Mouse (Mus musculus): ENCODE results near the gene Anxa4. TPM values are rescaled to one million over a fixed set of nuclear protein-coding genes. Genes with fewer than 3 reads are reported as not detected.
A peak's percentile ranks its signal among the peaks of the same experiment; 100 is the strongest.

Anxa4 gene
- polyA plus RNA-seq, 1 experiment from 2014 or later, result 6.3 TPM

DNA sequence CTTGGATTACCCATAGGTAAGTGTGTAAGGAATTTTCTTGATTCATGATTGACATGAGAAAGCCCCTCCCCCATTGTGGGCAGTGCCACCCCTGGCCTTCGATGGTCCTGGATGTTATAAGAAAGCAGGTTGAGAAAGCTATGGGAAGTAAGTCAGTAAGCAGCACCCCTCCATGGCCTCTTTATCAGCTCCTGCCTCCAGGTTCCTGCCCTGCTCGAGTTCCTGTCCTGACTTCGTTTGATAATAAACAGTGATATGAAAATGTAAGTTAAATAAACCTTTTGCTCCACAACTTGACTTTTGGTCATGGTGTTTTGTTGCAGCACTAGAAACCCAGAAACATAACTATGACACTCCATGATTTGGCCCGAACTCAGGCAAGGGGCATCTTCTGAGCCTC, 43.6 kb downstream of the Anxa4 start:
- Histone ChIP-seq H3K27ac (ENCODE audit: low read depth, low read length) (no peak overlapping the region), H3K36me3 (ENCODE audit: control insufficient read depth, insufficient read depth, low read length) (no peaks in the 10 kb centered on the region), H3K4me3 (ENCODE audit: low read length) (no peak overlapping the region), H3K9ac (ENCODE audit: low read depth, low read length) (no peak overlapping the region), H3K27me3 (replicated peaks; ENCODE audit: control insufficient read depth, insufficient read depth, low read length) (no peaks in the 10 kb centered on the region), H3K9me3 (ENCODE audit: control insufficient read depth, low read length) (no peaks in the 10 kb centered on the region), H3K4me1 (ENCODE audit: control insufficient read depth, insufficient read depth, low read depth, low read length) (no peaks in the 10 kb centered on the region), H3K4me2 (ENCODE audit: low read length) (no peak overlapping the region)
- ATAC-seq, result no peak
- 82% methylated on average over 4 of the region's 4 CpGs for WGBS

DNA sequence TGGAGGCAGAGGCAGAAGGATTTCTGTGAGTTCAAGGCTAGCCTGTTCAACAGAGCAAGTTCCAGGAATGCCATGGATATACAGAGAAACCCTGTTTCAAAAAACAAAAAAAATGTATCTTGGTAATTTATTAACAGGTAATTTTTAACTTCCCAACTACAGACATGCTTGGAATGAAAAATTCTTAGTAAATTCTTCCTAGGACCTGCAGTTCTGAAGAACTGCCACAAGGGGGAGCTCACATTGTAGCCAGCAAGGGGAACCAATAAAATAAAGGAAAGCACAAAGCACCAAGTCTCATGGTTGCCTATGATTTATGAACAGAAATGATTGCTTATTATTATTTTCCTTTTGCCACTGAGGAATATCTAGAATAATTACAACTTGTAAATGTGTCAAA, 46.2 kb downstream of the Anxa4 start:
- no peak overlapping the region for H3K9ac ChIP-seq (ENCODE audit: low read depth, low read length)
- no peak overlapping the region for H3K4me2 ChIP-seq (ENCODE audit: low read length)
- no peaks in the 10 kb centered on the region for H3K36me3 ChIP-seq (ENCODE audit: control insufficient read depth, insufficient read depth, low read length)
- H3K27ac ChIP-seq (ENCODE audit: low read depth, low read length), result no peak overlapping the region
- H3K4me3 ChIP-seq (ENCODE audit: low read length), result no peak overlapping the region
- no peaks in the 10 kb centered on the region for H3K9me3 ChIP-seq (ENCODE audit: control insufficient read depth, low read length)
- no peak for ATAC-seq
- no peaks in the 10 kb centered on the region for H3K4me1 ChIP-seq (ENCODE audit: control insufficient read depth, insufficient read depth, low read depth, low read length)
- no peaks in the 10 kb centered on the region for H3K27me3 ChIP-seq (replicated peaks; ENCODE audit: control insufficient read depth, insufficient read depth, low read length)

DNA sequence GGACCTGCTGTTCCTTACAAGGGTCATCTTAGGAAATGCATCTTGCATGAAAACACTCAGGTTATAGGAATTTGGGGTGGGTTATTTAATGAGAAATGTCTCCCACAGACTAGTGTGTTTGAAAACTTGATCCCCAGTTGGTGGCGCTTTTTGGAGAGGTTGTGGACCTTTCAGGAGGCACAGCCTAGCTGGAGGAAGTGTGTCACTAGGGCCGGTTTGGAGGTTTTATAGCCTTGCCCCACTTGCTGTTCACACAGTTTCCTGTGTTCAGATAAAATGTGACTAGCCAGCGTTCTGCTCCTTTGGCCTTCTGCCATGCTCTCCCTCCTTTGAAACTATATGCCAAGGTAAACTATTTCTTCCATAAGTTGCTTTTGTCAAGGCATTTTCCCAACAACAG, 52.7 kb downstream of the Anxa4 start:
- H3K4me3 ChIP-seq (ENCODE audit: low read length), result no peak overlapping the region
- no peak overlapping the region for H3K9ac ChIP-seq (ENCODE audit: low read depth, low read length)
- no peaks in the 10 kb centered on the region for H3K9me3 ChIP-seq (ENCODE audit: control insufficient read depth, low read length)
- no peak overlapping the region for H3K27ac ChIP-seq (ENCODE audit: low read depth, low read length)
- no peaks in the 10 kb centered on the region for H3K4me1 ChIP-seq (ENCODE audit: control insufficient read depth, insufficient read depth, low read depth, low read length)
- H3K36me3 ChIP-seq (ENCODE audit: control insufficient read depth, insufficient read depth, low read length), result no peaks in the 10 kb centered on the region
- ATAC-seq, result no peak
- WGBS, result 27% methylated on average over 3 of the region's 3 CpGs
- H3K4me2 ChIP-seq (ENCODE audit: low read length), result no peak overlapping the region
- H3K27me3 ChIP-seq (replicated peaks; ENCODE audit: control insufficient read depth, insufficient read depth, low read length), result no peaks in the 10 kb centered on the region

- H3K9me3 ChIP-seq (ENCODE audit: control insufficient read depth, low read length), result no peaks in the 10 kb centered on the region
- no peaks in the 10 kb centered on the region for H3K27me3 ChIP-seq (replicated peaks; ENCODE audit: control insufficient read depth, insufficient read depth, low read length)
- peaks cover 8% of the 10 kb centered on the region for H3K4me1 ChIP-seq (ENCODE audit: control insufficient read depth, insufficient read depth, low read depth, low read length)
- WGBS, result 88% methylated on average over 6 of the region's 6 CpGs
- H3K4me2 ChIP-seq (ENCODE audit: low read length), result no peak overlapping the region
- no peak overlapping the region for H3K27ac ChIP-seq (ENCODE audit: low read depth, low read length)
- H3K4me3 ChIP-seq (ENCODE audit: low read length), result no peak overlapping the region
- H3K36me3 ChIP-seq (ENCODE audit: control insufficient read depth, insufficient read depth, low read length), result no peaks in the 10 kb centered on the region
- ATAC-seq, result no peak
- H3K9ac ChIP-seq (ENCODE audit: low read depth, low read length), result no peak overlapping the region
These were observed 56.6 kb downstream of the Anxa4 start for GRCm38 (mm10) chr6:86736830-86737229.

GRCm38 (mm10) chr6:86736313-86736712, 57.1 kb downstream of the Anxa4 start:
- H3K4me1 ChIP-seq (ENCODE audit: control insufficient read depth, insufficient read depth, low read depth, low read length), result peaks cover 11% of the 10 kb centered on the region

DNA sequence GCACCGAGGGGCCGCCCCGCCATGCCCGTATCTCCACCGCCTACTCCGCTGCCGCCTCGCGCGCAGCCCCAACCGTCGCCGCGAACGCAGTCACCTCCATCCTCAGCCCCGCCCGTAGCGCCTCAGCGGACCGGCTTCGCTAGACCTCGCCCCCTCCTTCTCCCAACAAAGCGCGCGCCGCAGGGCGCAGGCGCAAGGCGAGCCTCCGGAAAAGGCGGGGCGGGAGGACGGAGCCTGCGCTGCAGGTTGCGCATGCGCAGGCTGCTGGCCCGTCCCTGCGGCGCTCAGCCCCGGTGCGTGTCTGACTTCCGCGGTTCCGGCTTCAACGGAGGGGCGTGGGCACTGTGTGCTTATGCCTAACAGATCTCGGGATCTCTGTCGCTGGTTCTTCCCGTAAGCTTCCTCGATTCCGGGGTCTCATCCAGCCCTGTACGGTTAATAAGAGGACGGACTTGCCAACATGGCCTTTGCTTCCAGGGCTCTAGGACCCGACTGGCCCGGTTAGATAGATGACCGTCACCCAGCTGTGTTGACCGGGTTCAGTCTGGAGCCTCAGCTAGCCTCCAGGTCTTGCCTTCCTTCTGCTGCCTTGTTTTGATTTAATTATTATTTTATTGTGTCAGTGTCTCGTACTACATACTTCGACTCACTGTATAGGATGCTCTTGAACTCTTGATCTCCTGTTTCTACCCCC, 60.1 kb downstream of the Anxa4 start, which contains the start of gene Gmcl1:
Gene Gmcl1, minus strand, starts transcription at position 201 of the 694 bp plus-strand sequence.
- Histone ChIP-seq H3K27me3 (replicated peaks; ENCODE audit: control insufficient read depth, insufficient read depth, low read length) (no peaks in the 10 kb centered on the region), H3K9ac (ENCODE audit: low read depth, low read length) (peak within 1 kb of the TSS; percentile 94), H3K9me3 (ENCODE audit: control insufficient read depth, low read length) (no peaks in the 10 kb centered on the region), H3K36me3 (ENCODE audit: control insufficient read depth, insufficient read depth, low read length) (no peaks in the 10 kb centered on the region), H3K4me2 (ENCODE audit: low read length) (peak within 1 kb of the TSS; percentile 80), H3K4me3 (ENCODE audit: low read length) (peak within 1 kb of the TSS; percentile 88), H3K27ac (ENCODE audit: low read depth, low read length) (peak within 1 kb of the TSS; percentile 95), H3K4me1 (ENCODE audit: control insufficient read depth, insufficient read depth, low read depth, low read length) (peaks cover 22% of the 10 kb centered on the region)
- WGBS, result under 1% methylated on average over 55 of the region's 59 CpGs
- ATAC-seq, result peak; percentile 95

More at GRCm38 (mm10) chr6:86736313-86736712, 57.1 kb downstream of the Anxa4 start:
- Histone ChIP-seq H3K4me2 (ENCODE audit: low read length) (no peak overlapping the region), H3K27ac (ENCODE audit: low read depth, low read length) (no peak overlapping the region), H3K36me3 (ENCODE audit: control insufficient read depth, insufficient read depth, low read length) (no peaks in the 10 kb centered on the region), H3K9me3 (ENCODE audit: control insufficient read depth, low read length) (no peaks in the 10 kb centered on the region), H3K4me3 (ENCODE audit: low read length) (no peak overlapping the region), H3K9ac (ENCODE audit: low read depth, low read length) (no peak overlapping the region), H3K27me3 (replicated peaks; ENCODE audit: control insufficient read depth, insufficient read depth, low read length) (no peaks in the 10 kb centered on the region)
- WGBS, result 92% methylated on average over 4 of the region's 4 CpGs
- ATAC-seq, result no peak

- H3K27me3 ChIP-seq (replicated peaks; ENCODE audit: control insufficient read depth, insufficient read depth, low read length), result no peaks in the 10 kb centered on the region
- H3K4me1 ChIP-seq (ENCODE audit: control insufficient read depth, insufficient read depth, low read depth, low read length), result peaks cover 22% of the 10 kb centered on the region
- H3K4me2 ChIP-seq (ENCODE audit: low read length), result peak overlapping the region; percentile 80
- WGBS, result under 1% methylated on average over 54 of the region's 62 CpGs
- H3K9me3 ChIP-seq (ENCODE audit: control insufficient read depth, low read length), result no peaks in the 10 kb centered on the region
- peak overlapping the region; percentile 88 for H3K4me3 ChIP-seq (ENCODE audit: low read length)
- H3K36me3 ChIP-seq (ENCODE audit: control insufficient read depth, insufficient read depth, low read length), result no peaks in the 10 kb centered on the region
- ATAC-seq, result peak; percentile 80
- peak overlapping the region; percentile 94 for H3K9ac ChIP-seq (ENCODE audit: low read depth, low read length)
- peak overlapping the region; percentile 95 for H3K27ac ChIP-seq (ENCODE audit: low read depth, low read length)
These were observed 60.9 kb downstream of the Anxa4 start for GRCm38 (mm10) chr6:86732276-86733173.

- no peak overlapping the region for H3K4me3 ChIP-seq (ENCODE audit: low read length)
- H3K4me2 ChIP-seq (ENCODE audit: low read length), result no peak overlapping the region
- WGBS, result 87% methylated on average over 5 of the region's 5 CpGs
- H3K36me3 ChIP-seq (ENCODE audit: control insufficient read depth, insufficient read depth, low read length), result no peaks in the 10 kb centered on the region
- no peak overlapping the region for H3K27ac ChIP-seq (ENCODE audit: low read depth, low read length)
- H3K9ac ChIP-seq (ENCODE audit: low read depth, low read length), result no peak overlapping the region
- H3K9me3 ChIP-seq (ENCODE audit: control insufficient read depth, low read length), result no peaks in the 10 kb centered on the region
- H3K27me3 ChIP-seq (replicated peaks; ENCODE audit: control insufficient read depth, insufficient read depth, low read length), result no peaks in the 10 kb centered on the region
- no peak for ATAC-seq
- H3K4me1 ChIP-seq (ENCODE audit: control insufficient read depth, insufficient read depth, low read depth, low read length), result peaks cover 15% of the 10 kb centered on the region
These were observed 64.7 kb downstream of the Anxa4 start for GRCm38 (mm10) chr6:86728711-86729110.

DNA sequence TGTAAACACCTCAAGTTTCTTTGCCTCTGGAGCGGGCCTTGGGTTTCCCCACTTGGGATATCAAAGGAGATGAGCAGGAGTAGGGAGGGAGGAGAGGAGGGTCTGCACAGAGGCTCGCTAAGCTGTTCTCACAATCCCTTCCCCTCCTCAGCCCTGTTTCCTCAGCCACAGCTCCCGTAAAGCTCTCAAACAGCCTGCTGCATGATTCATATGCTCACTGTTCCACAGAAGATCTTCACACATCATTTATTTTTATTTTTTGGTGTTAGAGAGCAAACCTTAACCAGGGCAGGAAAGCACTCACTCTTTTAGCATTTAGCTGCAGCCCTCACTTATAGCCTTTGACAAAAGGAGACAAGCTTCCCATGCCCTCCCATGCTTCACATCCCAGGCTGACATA, 71.4 kb downstream of the Anxa4 start:
- peaks cover 18% of the 10 kb centered on the region for H3K36me3 ChIP-seq (ENCODE audit: control insufficient read depth, insufficient read depth, low read length)
- ATAC-seq, result no peak
- WGBS, result 80% methylated on average over 3 of the region's 3 CpGs

More for the DNA sequence above, 71.4 kb downstream of the Anxa4 start:
- no peak overlapping the region for H3K9ac ChIP-seq (ENCODE audit: low read depth, low read length)
- no peaks in the 10 kb centered on the region for H3K9me3 ChIP-seq (ENCODE audit: control insufficient read depth, low read length)
- H3K27me3 ChIP-seq (replicated peaks; ENCODE audit: control insufficient read depth, insufficient read depth, low read length), result no peaks in the 10 kb centered on the region
- H3K4me3 ChIP-seq (ENCODE audit: low read length), result no peak overlapping the region
- H3K4me1 ChIP-seq (ENCODE audit: control insufficient read depth, insufficient read depth, low read depth, low read length), result no peaks in the 10 kb centered on the region
- no peak overlapping the region for H3K4me2 ChIP-seq (ENCODE audit: low read length)
- H3K27ac ChIP-seq (ENCODE audit: low read depth, low read length), result no peak overlapping the region

Data from hindbrain, embryonic 16.5 days (tissue).